Mouse (Mus musculus): Measurements from ENCODE around the gene Zmiz1.

DNA sequence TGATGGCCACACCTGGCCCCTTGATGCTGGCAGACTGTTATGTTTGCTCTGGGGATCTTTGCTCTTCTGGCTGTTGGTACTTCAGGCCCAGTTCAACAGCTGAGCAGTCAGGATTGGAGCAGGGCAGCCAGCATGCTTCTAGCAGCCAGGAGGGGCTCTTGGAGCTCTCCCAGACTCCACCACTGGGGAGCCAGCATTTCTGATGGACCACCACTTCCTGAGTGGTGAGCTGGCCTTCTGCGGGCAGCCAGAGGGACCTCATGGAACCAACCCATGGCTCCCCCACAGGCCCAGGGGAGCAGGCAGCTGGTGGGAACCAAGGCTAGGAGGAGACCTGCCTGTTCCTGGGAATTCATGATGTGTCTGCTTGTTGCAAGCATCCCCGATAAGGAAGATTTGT lies 94.4 kb downstream of the Zmiz1 start:
- TF ChIP-seq TAL1 (IDR thresholded peaks at IDR 0.05; ENCODE audit: low read length) (no peak), GATA1 (IDR thresholded peaks at IDR 0.05; ENCODE audit: low read length) (no peak)
